Mouse (Mus musculus) MEL-GATA-1-ER (cell line): ENCODE measurements around the gene Kbtbd12.

ENCODE experiments used
- DNase-seq: peaks from one replicate; pipeline ENCODE4 v3.0.0-alpha.2; 2012; ENCODE audit warnings: low read depth; ENCODE audit errors: extremely low read depth

The Kbtbd12 gene

GRCm38 (mm10) chr6:88627317-88627811 lies 10.4 kb downstream of the Kbtbd12 start:
- DNase-seq: no peak

GRCm38 (mm10) chr6:88626912-88627311 lies 10.8 kb downstream of the Kbtbd12 start:
- DNase-seq: no peak

- no peak for DNase-seq
Measured at GRCm38 (mm10) chr6:88626462-88626861, 11.3 kb downstream of the Kbtbd12 start.

GRCm38 (mm10) chr6:88621816-88622481 lies 15.8 kb downstream of the Kbtbd12 start:
- no peak for DNase-seq

GRCm38 (mm10) chr6:88619542-88619941 lies 18.2 kb downstream of the Kbtbd12 start:
- DNase-seq: no peak

GRCm38 (mm10) chr6:88615352-88615751 lies 22.4 kb downstream of the Kbtbd12 start:
- no peak for DNase-seq

GRCm38 (mm10) chr6:88606417-88606816 lies 31.3 kb downstream of the Kbtbd12 start:
- DNase-seq: no peak

- no peak for DNase-seq
Measured at GRCm38 (mm10) chr6:88605715-88606114, 32.0 kb downstream of the Kbtbd12 start.

- no peak for DNase-seq
Measured at GRCm38 (mm10) chr6:88605235-88605634, 32.5 kb downstream of the Kbtbd12 start.

GRCm38 (mm10) chr6:88596108-88596507 lies 41.6 kb downstream of the Kbtbd12 start:
- no peak for DNase-seq

GRCm38 (mm10) chr6:88592367-88592766 lies 45.4 kb downstream of the Kbtbd12 start:
- DNase-seq: no peak

- no peak for DNase-seq
Measured at GRCm38 (mm10) chr6:88590231-88590630, 47.5 kb downstream of the Kbtbd12 start.

- no peak for DNase-seq
Measured at GRCm38 (mm10) chr6:88589517-88589916, 48.2 kb downstream of the Kbtbd12 start.

GRCm38 (mm10) chr6:88588581-88589256 lies 49.0 kb downstream of the Kbtbd12 start:
- DNase-seq: no peak

- no peak for DNase-seq
Measured at GRCm38 (mm10) chr6:88587091-88587490, 50.7 kb downstream of the Kbtbd12 start.

- DNase-seq: no peak
Measured at GRCm38 (mm10) chr6:88583950-88584349, 53.8 kb downstream of the Kbtbd12 start.

- DNase-seq: no peak
Measured at GRCm38 (mm10) chr6:88576495-88576894, 61.3 kb downstream of the Kbtbd12 start.

- DNase-seq: no peak
Measured at GRCm38 (mm10) chr6:88566676-88567075, 71.1 kb downstream of the Kbtbd12 start.

GRCm38 (mm10) chr6:88565033-88565432 lies 72.7 kb downstream of the Kbtbd12 start:
- DNase-seq: no peak

GRCm38 (mm10) chr6:88560156-88560555 lies 77.6 kb downstream of the Kbtbd12 start:
- DNase-seq: no peak

- no peak for DNase-seq
Measured at GRCm38 (mm10) chr6:88559688-88560087, 78.1 kb downstream of the Kbtbd12 start.

- no peak for DNase-seq
Measured at GRCm38 (mm10) chr6:88558076-88558475, 79.7 kb downstream of the Kbtbd12 start.

- no peak for DNase-seq
Measured at GRCm38 (mm10) chr6:88557548-88557947, 80.2 kb downstream of the Kbtbd12 start.
